Mouse (Mus musculus) CD4-positive helper T cell, adult 2 months (primary cell): Measurements from ENCODE around the gene Tm7sf2.

Experiments
- DNase-seq: peaks from one replicate; pipeline ENCODE4 v3.0.0-alpha.2; 2012; ENCODE audit warnings: low read depth, missing footprints, low spot score

Gene Tm7sf2

DNA sequence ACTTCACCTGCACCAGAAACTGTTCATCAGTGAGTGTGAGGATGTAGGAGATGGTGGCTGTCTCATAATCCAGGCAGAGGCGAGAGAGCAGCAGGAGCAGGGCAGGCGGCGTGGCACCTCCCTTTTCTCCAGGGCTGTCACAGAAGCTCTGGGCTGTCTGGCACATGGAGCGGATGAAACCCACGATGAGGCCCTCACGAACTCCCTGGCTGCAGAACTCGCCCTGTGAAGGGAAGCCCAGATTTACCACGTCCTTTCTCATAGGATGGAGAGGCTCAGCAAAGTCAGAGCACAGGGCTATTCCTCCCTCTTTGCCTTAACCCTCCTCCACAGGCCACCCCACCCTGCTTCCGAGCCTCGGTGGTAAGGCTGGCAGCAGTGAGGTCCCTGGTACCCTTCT is 1.7 kb upstream of the Tm7sf2 start:
- DNase-seq: no peak

DNA sequence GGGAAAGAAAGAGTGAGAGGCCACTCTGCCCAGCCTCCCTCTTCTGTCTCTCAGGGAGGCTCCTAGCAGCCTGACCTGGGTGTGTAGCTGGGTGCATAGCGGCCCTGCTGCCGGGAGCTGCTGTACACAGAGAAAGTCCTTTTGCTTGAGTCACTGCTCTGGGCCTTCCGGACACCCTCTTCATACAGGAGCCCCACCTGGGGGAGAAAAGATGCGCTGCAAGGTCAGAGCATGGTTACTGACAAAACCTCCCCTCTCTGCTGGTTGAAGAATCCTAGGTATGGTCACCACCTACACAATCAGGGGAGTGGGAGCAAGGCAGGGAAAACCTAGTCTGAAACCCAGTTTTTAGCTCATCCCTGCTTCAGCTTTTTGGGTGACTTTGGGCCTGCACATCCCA is 778 bp upstream of the Tm7sf2 start:
- DNase-seq: no peak

DNA sequence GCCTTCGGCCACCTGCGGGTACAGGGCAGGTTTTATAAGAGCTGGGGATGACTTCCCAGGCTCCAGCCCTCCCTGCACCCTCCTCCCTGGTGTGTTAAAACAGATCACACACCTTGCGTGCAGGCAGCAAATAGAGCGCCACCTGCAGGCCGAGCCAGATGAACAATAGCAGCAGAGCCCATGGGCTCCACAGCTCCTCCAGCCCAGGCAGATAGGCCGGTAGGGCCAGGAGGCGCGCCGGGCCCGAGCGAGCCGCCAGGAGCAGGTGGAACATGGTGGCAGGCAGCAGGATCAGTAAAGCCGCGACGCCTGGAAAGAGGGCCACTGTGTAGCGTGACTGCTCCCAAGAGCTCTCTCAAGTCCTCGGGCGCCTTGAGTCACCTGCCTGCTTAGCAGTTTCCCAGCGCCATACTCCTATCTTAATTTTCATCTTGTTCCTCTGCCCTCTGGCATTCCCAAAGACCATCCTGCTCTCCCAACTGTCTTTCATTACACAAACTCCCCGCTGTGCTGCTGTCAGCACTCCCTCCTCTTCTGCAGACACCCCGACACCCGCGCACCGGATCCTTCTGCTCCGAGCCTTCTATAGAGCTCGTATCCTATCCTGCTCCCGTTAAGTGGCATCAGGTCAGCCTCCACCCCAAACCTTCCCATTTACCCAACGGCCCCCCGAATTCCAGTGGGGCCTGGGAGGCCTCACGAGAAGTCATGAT is 1.0 kb downstream of the Tm7sf2 start:
- peak; percentile 88 for DNase-seq

DNA sequence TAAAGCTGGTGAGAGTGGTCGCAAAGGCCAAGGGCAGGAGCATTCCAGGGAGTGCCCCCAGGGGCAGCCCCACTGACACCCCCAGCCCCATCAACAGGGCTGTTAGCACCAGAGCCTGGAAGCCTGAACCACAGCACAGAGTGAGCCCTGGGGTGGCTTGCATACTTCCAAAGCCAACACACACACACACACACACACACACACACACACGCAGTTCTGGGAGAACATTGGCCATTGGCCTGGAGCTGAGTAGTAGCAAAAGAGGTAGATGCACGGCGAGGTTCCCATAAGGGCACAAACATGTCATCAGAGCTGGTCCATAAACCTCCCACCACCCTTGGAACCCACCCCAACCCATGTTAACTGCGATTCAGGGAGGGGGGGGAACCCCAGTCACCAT is 1.6 kb downstream of the Tm7sf2 start:
- no peak for DNase-seq

DNA sequence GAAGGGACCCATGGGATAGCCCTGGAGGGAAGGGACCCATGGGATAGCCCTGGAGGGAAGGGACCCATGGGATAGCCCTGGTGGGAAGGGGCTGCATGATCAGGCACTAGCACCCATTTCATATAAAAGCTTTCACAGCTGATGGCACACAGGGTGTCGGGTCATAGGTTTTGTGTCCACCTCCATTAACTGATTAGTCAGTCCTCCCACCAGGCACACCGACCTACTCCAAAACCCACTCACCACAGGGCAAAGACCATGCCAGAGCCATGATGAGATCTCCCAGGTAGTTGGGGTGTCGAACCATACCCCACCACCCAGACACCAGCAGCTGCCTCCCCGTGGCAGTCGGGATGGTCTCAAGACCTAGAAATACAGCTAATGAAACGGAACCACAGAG is 5.1 kb downstream of the Tm7sf2 start:
- DNase-seq: no peak

DNA sequence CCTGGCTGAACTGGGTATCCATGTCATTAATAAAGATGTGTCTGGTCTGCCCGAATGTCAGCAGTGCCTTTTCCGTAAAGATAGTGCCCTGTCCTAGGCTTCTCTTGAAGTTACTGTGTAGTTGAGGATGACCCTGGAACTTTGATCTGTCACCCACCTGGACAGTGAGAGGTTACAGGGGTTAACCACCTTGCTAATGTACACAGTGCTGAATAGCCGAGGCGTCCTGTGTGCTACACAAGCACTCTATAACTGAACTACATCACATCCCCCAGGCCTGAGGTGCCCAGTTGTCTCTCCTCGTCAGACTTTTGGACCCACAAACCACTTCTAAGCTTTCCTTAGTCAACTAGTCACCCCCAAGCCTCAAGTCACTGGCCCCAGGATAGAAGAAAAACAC is 5.8 kb downstream of the Tm7sf2 start:
- no peak for DNase-seq

DNA sequence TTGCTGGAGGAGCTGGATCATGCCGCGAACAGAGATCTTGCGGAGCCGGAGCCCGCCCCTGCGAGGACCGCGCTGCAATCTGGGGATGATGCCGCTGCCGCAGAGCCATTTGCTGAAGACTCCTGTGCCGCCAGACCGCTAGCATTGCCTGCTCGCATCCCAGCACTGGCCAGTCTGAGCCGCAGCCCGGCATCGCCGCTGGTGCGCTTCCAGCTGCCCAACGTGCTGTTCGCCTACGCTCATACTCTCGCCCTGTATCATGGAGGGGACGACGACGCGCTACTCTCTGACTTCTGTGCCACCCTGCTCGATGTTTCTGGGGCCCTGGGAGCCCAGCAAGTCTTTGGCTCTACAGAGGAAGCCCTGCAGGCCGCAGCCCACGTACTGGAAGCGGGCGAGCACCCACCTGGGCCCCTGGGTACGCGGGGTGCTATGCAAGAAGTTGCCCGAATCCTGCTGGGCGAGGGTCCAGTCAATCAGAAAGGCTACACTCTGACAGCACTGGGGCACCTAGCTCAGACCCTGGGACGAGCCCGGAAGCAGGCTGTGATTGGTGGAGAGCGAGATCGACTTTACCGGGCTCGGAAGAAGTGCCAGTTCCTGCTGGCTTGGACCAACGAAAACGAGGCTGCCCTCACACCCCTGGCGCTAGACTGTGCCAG is 6.4 kb downstream of the Tm7sf2 start:
- peak; percentile 78 for DNase-seq

DNA sequence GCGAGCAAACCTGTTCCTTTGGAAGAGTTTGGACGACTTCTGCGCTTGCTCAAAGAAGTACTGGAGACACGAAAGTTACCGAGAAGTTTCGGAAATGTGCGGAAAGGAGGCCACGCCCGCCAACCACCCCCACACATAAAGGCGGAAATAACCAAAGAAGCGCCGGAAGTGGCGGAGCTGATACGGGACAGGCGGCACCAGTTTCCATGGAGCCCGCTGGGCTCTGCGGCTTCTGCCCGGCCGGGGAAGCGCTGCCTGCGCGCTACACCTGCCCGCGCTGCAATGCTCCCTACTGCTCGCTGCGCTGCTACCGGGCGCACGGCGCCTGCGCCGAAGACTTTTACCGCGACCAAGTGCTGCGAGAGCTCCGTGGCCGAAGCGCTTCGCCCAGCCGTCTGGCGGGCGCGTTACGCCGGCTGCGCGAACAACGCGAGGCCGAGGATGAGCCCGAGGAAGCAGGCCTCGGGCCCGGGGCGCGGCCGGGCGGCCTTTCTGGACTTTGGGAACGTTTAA is 7.1 kb downstream of the Tm7sf2 start, which contains the start of gene Znhit2:
Znhit2 (plus strand) TSS at position 172 of the 513 bp plus-strand sequence.
- peak; percentile 97 for DNase-seq

DNA sequence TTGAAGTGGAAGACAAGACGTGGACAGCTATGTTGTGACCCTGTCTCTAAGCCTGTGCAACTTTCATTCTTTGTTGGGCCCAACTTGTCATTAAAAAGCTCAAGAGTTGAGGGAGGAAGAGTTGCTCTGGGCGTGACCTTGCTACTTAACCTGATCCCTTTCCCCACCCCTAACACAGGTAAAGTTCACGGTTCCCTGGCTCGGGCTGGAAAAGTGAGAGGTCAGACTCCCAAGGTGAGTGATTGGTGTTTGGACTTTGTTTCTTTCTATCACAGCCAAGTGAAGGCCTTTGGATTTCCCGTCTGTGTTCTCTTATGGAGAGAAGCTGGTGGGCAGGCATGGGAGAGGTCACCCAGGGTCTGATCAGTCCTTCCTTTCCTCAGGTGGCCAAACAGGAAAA is 9.2 kb downstream of the Tm7sf2 start:
- no peak for DNase-seq

DNA sequence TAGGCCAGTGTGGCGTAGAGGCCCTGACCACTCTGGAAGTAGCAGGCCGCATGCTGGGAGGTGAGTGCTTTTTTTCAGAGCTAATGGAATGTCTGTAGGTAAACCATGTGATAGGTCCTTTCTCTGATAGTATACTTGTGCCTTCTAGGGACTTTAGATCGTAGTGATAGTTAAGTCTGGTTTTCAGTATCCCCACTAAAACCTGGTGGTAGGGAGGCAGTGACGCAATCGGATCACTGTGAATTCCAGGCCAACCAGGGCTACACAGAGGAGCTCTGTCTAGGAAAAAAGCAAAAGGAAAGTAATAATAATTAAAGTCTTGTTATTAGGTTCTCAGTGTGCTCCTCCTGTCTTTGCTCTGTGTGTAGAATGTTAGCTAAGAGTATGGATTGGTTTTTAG is 9.7 kb downstream of the Tm7sf2 start:
- no peak for DNase-seq

DNA sequence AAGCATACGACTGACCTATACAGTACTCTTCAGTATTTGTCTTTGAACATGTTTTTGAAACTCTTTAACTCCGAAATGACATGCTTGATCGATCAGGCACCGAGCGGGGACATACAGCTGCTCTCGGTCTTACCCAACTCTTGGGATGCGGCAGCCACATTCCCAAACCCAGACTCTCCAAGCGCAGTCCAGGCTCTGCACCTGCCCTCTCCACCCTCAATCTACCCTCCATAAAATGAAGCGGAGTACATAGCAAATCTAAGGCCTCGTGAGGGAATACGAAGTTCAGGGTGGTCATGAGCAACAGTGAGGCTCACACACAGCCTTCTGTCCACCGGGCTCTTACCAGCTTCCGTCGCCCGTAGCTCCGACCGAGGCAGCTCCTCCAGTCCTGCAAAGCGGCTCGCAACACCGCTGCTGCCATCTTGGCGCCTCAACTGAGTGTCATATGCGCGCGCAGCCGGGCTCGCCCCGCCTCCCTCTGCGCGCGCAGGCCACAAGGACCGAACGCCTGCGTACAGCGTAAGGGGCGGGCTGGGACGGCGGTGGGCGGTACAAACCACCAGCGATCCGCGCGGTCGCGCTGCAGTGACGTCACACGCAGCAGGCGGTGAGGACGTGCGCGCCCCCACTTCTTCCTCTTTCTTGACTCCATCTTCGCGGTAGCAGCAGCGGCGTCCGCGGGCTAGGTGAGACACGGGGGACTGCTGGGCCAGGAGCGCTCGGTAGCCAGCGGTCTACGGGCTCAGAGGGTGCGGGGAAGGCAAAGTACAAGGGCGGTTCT is 10.7 kb downstream of the Tm7sf2 start, which contains the start of the genes Mrpl49 and Fau:
Mrpl49 (minus strand) TSS at position 473 of the 784 bp plus-strand sequence.
Fau (plus strand) TSS at position 532 of the 784 bp plus-strand sequence.
- peak; percentile 99 for DNase-seq

DNA sequence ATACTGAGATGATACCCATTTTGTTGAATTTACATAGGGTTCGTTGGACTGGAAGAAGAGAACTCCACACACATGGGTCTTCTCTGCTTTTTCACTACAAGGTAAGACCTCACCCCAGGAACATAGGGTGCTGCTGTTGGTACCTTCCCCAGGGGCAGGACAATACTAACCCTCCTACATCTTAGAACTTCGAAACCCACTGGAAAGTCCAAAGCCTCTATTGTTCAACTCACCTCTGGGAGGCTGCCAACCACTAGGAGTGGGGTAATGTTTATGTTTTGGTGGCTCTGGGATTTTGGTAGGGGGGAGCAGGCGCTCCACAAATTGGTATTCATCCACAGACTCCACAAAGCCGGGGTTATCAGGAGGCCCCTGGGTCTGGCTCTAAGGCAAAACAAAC is 11.5 kb downstream of the Tm7sf2 start:
- no peak for DNase-seq

DNA sequence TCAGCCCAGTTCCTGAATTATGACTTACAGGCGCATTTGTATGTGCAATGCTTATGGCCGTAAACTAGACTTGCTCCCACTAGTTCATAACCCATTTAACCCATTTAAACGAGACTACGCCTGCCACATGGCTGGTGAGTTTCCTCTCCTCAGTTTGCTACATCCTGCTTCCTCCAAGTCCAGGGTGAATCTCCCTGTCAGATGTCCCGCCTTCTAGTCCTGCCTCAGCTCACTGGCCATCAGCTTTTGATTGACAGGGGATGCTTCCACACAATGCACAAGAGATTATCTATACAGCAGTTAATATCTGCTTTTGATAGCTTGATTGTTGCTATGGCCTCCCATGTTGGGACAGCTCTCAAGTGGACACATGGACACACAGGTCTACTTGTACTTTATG is 13.9 kb downstream of the Tm7sf2 start:
- DNase-seq: no peak

DNA sequence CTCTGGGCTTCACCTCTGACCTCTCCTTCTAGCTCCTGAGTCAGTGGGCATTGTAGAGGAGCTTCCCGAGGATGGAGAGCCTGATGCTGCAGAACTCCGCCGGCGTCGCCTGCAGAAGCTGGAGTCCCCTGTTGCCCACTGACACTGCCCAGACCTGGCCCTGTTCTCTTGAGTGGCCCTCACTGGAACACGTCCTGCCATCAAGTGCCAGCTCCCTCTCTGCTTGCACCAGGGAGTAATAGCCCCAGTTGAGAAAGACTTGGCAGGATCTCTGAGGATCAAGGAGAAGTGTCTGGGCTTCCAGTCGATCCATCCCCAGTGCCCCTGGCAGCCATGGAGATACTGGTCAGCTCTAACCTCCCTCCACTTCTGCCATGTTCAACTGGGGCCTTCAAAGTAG is 15.7 kb downstream of the Tm7sf2 start:
- DNase-seq: no peak

DNA sequence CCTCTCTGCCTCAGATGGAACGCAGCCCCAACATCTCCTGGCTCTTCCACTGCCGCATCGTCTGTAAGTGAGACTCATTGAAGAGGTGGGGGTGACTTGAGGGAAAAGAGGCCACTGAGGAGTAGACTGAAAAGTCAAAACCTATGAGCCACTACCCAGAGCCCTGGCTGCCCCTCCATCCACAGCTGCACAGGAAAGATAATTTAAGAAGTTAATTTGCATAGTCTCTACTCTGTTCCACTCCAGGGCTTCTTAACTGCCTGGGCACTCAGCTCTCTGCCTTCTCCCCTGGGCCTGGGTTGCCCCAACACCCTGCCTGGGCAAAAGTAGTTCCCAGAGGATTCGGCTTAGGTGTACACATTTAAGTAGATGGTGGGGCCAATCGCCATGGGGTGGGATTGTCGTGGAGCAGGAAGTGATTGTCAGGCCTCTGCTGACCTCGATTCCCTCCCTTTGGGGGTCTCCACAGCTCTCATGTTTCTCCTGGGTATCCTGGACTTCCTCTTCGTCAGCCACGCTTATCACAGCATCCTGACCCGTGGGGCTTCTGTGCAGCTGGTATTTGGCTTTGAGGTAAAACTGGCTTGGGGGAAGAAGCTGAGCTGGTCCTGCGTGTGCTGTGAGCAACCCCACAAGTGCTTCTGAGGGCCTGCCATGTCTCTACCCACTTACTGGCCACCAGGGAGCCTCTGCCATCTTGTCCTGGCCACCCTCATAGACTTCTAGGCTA is 19.3 kb downstream of the Tm7sf2 start:
- no peak for DNase-seq

DNA sequence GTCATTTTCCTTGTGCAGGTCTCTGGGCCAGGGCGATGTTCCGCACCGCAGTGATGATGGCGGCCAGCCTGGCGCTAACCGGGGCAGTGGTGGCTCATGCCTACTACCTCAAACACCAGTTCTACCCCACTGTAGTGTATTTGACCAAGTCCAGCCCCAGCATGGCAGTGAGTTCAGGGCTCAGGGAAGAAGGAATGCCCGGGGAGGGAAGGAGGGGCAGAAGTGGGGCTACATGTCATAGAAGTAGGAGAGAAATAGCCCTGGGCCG is 20.3 kb downstream of the Tm7sf2 start:
- no peak for DNase-seq

DNA sequence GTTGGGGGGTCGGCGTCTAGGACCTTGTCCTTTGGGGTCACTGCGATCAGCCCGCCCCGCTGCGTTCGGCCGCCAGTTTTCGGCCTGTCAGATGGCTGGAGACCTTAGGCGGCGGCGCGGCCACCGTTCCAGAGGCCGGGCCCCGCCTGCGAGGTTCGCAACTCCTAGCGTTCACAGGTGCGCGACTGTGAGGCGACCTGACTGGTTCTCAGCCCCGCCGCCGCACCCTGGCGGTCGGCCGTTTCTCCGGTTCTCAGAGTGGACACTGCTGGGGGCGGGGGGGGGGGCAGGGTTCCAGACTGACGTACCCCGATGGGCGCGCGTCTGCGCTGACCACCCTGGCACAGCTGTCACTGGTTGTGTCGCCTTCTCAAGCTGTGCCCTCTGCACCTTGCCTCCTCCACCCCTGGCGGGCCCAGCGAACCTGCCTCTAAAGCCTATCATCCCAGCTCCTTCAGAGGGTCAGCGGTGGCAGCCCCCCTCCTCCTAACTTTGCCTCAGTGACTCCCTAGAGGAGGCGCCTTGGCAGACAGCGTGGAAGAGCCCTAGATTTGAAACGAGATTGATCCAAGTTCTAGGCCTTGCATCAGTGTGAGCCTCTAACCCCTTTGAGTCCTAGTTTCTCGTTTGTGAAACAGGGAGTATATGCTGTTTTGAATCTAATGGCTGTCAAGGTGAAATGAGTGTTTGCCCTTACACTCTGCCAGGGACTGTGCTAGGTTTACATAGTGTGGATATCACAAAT is 20.8 kb downstream of the Tm7sf2 start:
- no peak for DNase-seq

DNA sequence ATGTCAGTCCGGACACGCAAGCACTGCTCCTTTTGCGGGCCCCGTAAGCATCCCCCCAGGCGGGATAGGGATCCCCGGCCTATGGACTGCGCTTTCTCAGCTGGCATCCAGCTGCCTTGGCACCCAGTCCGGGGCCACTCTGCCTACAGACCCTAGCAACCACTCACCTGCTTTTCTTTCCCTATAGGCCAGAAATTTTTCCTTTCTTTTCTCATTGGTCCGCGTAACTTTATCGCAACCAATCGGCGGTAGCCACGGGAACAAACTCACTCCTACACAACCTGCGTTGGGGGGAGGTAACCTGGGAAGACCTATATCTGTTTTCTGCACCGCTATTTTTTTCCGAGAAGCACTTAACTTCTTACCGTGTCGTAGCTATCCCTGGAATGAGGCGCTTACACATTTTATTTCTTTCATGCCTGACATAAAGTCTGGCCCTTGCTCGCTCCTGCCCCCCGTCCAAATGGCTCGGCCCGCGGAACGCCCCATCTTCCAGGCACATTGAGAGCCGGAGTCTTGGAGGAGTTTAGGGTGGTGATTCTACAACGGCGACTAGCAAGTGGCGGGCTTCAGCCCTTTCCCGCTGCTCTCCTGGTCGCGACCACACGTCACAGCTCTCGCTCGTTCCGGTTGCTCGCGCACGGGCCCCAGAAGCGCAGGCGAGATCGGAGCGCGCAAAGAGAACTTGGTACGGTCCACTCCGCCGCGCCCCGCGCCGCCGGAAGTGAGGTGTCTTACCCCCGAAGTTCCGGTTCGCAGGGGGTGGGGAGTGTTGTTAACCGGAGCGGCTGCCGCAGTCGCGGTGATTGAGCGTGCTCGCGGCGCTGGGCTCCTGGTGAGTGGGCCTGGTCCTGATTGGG is 21.6 kb downstream of the Tm7sf2 start, which contains the start of gene Syvn1:
Syvn1 (plus strand) TSS at position 283 of the 860 bp plus-strand sequence.
- peak; percentile 96 for DNase-seq

DNA sequence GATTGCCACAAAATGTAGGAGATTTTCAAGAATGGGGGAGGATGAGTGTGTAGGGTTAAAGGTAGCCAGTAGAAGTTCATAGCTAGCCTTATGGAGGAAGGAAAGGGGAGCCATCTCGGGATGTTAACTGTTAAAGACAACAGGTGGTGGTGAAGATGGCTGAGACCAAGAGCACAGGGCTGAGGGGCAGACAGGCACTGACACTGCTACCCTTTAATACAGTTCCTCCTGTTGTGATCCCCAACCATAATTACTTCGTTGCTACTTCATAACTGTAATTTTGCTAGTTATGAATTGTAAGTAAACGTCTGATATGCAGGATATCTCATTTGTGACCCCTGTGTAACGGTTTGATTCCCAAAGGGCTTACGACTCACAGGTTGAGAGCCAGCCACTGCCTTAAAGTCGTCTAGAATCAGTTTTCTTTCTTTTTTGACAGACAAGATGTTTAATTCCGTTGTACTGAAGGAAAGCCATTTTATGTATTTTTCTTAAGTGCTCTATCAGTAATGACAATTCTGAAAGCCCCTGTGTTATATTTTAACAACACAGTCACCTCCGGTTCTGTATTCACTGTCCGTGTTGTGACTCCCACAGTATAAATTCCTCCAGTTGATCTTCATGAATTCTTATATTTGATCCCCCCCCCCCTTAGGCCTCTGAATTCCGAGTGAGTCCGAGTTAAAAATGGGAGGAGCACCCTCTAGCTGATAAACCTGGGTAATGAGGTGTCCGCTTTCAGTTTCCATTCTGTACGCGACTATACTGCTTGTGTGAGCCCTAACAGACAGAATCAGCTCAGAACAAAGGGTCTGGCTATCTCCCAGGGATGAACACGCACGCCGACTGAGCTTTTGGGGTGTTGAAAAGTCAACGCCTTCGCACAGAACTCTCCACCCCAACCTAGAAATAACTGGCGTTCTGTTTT is 22.5 kb downstream of the Tm7sf2 start:
- DNase-seq: peak; percentile 78
